Mouse (Mus musculus) heart, adult 9 months (tissue): ENCODE measurements around the gene Gnb1l.

Experiments used
- DNase-seq, 2 experiments: peaks; one replicate each; pipeline ENCODE4 v3.0.0; 2022; ENCODE audit warnings: low spot score in 2 of 2

Gnb1l gene

GRCm38 (mm10) chr16:18498558-18498990, at the start of gene Gnb1l, which contains the start of gene Rtl10:
Gene Gnb1l, plus strand, starts transcription at chr16:18498713.
Gene Rtl10, plus strand, starts transcription at chr16:18498901.
- DNase-seq, result peak; percentile 95

DNA sequence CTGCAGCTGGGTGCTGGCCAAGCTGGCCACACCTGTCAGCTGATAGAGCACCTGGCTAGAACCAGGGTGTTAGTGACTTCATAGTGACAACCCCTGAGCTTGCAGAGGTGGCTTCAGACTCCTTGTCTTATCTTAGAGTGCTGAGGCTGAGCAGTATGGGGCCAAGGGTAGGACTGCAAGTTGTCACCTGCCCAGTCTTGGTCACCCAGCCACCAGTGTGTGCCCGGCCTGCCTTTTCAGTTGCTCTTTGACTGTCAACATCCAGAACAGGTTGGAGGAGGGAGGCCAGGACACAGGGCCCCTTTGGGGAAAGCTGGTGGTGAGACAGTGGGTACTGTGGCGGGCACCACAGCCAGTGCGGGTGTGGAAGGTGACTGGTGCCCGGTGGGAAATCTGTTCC, 49.5 kb upstream of the Gnb1l start:
- no peak for DNase-seq

GRCm38 (mm10) chr16:18451486-18452181, 46.9 kb upstream of the Gnb1l start:
- DNase-seq, result no peak

DNA sequence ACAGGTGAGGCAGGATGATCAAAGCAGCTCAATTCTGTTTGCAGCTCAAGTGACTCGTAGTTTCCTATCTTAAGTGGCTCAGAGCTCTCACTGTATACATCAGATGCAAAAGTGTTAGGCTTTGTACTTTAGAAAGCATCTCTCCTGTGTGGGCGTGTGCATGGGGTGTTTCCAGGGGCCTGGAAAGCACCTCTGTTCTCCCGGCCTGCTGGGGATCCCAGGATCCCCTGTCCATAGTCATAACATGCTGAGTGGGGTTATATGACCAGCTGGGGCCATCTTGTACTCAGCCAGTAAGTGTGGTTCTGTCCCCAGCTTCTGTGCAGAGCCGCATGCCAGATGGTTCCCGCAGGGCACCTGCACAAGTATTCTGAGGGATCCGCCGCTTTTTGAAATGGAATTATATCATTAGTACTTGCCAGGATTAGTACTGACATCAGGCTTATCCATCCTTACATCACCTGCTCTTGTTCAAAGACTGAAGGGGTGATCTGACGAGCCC, 46.1 kb upstream of the Gnb1l start:
- DNase-seq, result no peak

DNA sequence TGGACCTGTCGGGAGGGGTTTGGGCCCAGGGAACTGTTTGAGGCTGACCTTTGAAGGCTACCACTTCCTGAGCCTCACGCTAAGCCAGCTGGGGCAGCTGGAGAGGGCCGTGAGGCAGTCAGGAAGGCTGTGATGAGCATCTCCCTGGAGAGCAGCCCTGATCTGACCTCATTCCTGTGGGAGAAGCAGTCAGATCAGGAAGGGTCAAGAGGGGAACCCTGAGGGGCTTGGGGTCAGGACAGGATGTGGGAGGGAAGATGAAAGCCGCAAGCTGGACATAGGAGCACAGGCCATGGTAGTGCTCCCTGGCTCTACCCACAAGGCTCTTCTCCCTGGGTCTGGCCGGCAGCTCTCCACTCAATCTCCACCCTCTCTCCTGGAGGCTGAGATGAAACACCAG, 44.7 kb upstream of the Gnb1l start:
- peak in 1 of 2 experiments; percentile 11 for DNase-seq

GRCm38 (mm10) chr16:18455407-18455806, 43.1 kb upstream of the Gnb1l start:
- no peak for DNase-seq

DNA sequence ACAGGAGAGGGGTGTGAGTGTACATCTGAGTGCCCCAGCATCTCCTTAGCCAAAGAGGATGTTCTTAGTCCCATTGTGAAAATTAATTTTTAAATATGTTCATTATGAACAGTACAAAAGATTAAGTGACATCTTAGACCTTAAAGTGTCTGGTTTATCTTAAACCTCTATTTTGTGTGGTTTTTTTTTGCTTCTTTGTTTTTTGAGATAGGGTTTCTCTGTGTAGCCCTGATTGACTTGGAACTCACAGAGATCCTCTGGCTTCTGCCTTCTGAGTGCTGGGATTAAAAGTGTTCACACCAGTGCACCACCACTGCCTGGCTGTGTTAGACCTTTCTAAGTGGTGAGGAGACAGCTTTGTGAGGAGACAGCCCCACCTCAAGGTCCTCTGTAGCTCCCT, 39.9 kb upstream of the Gnb1l start:
- no peak for DNase-seq

DNA sequence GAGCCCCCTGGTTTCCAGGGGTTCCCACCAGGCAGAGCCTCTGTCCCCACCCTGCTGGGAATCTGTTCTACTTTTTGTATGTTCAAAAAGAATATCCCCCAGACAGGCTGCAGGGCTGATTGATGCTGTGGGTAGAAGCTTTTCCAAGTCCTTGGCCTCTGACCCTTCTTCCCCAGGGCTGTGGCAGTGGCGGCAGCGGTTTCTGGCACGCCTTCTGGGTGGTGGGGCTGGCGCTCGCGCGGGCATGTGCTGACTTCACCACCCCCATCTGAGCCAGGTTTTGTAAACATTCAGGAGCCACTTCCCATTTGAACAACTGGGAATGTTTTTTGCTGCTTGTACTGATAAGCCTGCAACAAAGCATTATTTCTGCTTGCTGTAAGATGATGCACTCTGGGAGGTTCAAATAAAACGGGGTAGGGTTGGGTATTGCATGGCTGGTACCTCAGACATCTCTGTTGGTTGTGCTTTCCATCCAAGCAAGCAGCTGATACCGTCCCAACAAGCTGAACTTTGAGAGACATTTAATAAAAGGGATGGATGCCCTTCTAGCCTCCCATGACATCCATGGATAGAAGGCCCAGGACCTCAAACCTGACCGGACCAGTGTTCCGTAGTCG, 39.1 kb upstream of the Gnb1l start:
- no peak for DNase-seq

GRCm38 (mm10) chr16:18459955-18460370, 38.5 kb upstream of the Gnb1l start:
- DNase-seq, result peak; percentile 38 to 66

- no peak for DNase-seq
These were observed 37.7 kb upstream of the Gnb1l start for GRCm38 (mm10) chr16:18460826-18461225.

GRCm38 (mm10) chr16:18462031-18462430, 36.5 kb upstream of the Gnb1l start:
- no peak for DNase-seq

- DNase-seq, result peak in 1 of 2 experiments; percentile 24
These were observed 35.9 kb upstream of the Gnb1l start for GRCm38 (mm10) chr16:18462598-18462997.

- DNase-seq, result peak; percentile 63 to 84
These were observed 34.2 kb upstream of the Gnb1l start for GRCm38 (mm10) chr16:18464271-18464670.

DNA sequence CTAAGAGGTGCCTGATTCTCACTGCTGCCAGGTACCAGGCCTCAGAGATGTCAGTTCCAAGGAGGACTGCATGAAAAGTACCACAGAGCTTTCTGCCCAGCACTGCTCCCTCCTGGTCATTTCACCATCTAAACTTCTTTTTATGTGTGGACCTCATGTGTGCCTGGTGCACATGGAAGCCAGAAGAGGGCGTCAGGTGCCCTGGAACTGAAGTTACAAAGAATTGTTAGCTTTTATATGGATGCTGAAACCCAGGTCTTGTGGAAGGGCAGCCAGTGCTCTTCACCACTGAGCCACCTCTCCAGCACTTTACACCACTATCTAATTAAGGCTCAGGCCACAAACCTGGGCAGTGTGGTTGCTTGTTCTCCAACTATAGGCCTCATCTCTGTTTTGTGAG, 27.7 kb upstream of the Gnb1l start:
- no peak for DNase-seq

GRCm38 (mm10) chr16:18471381-18471955, 27.0 kb upstream of the Gnb1l start:
- no peak for DNase-seq

DNA sequence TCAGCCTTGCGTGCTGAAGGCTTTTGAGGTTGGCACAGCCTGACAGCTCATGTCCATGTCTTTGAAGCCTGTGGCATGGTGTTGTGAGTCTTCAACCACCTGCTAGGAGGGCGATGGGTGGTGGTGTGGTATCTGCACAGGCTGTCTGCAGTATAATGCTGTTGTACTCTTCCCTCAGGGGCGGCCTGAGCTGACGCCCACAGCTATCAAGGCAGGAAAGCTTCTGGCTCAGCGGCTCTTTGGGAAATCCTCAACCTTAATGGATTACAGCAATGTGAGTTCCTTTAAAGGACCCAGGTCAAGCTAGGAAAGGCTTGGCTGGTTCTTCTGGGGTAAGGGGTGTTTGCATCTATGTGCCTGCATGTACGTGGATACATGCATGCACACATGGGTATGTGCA, 26.5 kb upstream of the Gnb1l start:
- DNase-seq, result no peak

DNA sequence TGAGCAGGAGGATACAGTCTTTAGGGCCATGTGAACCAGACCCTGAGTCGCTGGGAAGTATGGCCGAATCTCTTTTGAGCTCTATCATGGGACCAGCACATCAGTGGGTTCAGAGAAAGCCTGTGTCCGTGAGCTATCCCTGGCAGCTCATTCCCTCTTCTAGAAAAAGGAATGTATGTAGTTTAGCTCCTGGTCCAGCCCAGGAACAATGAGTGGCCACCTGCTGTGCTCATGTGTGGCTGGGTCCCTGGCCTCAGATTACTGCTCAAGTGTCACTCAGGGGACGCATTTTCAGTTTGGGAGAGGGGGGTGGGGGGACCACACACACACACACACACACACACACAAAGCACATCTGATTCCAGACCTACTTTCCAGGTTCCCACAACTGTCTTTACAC, 26.1 kb upstream of the Gnb1l start:
- DNase-seq, result no peak

- no peak for DNase-seq
These were observed 25.5 kb upstream of the Gnb1l start for GRCm38 (mm10) chr16:18472976-18473375.

DNA sequence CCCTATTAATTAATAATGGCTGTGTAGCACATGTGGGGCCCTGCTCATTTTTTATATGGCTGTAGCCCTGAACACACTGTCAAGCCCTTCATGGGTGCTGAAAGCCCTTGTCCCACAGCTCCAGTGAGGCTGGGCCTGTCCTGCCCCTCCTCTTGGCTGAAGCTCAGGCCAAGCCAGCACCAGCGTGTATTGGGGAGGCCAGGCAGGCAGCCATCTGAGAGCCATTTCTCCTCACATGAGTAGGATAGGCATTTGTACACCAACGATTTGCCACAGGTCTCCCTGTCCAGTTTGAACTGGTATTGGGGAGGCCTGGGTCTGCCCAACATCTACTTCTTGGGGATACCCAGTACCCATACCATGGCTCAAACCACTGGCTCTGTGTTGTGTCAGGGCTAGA, 24.5 kb upstream of the Gnb1l start:
- DNase-seq, result no peak

DNA sequence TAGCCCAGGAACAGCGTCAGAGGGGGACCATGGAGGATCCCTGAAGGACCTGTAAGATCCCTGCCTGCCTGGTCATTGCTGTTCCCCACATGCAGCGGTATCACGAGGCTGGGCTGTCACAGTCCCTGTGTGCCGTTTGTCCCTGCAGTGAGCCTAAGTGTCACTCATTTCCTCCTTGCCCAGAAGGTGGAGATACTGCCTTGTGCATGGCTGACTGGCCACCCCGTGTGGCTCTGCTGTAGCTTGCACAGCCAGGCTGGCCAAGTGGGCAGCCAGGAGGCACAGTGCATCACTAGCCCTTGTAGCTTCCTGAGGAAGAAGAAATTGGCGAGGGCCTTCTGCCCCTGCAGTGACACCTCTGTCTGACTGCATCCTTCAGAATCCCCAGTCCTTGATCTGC, 20.5 kb upstream of the Gnb1l start:
- DNase-seq, result no peak

DNA sequence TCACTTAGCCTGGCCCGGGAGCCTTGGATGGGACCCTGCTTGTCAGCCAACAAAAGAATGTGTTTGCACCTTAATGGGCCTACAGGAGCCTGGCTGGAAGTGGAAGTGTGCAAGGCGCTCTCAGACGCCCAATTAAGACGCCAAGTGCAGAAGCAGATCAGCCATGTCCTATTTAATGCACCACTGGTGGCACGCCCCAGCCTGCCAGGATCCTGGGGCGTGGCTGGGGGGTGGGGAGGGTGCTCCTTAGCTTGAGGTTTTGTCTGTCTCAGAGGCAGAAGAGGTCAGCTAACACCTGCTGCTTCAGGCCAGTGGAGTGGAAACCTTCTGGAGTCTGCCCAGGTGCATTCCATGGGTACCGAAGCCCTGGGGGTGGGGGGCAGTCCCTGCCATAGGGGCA, 18.8 kb upstream of the Gnb1l start:
- no peak for DNase-seq

GRCm38 (mm10) chr16:18480933-18481485, 17.5 kb upstream of the Gnb1l start:
- DNase-seq, result no peak

- DNase-seq, result no peak
These were observed 16.1 kb upstream of the Gnb1l start for GRCm38 (mm10) chr16:18482431-18482830.
